Mouse (Mus musculus) brain, embryonic 14.5 days (tissue): ENCODE results near the gene Atg4d.

Experiments used
- CTCF ChIP-seq: fragments of 200-500 bp; IDR thresholded peaks from 2 replicates; pipeline ENCODE4 v1.5.1; 2012; ENCODE audit warnings: inconsistent platforms, mild to moderate bottlenecking, moderate library complexity, borderline replicate concordance; ENCODE audit not compliant: insufficient read depth, insufficient read length; ENCODE audit errors: extremely low read depth
- POLR2A ChIP-seq: fragments of 200-500 bp; IDR thresholded peaks from 2 replicates; pipeline ENCODE4 v1.6.1; 2012; ENCODE audit warnings: mild to moderate bottlenecking, inconsistent platforms, borderline replicate concordance; ENCODE audit not compliant: poor library complexity, insufficient read depth, insufficient read length, severe bottlenecking; ENCODE audit errors: extremely low read depth

DNA sequence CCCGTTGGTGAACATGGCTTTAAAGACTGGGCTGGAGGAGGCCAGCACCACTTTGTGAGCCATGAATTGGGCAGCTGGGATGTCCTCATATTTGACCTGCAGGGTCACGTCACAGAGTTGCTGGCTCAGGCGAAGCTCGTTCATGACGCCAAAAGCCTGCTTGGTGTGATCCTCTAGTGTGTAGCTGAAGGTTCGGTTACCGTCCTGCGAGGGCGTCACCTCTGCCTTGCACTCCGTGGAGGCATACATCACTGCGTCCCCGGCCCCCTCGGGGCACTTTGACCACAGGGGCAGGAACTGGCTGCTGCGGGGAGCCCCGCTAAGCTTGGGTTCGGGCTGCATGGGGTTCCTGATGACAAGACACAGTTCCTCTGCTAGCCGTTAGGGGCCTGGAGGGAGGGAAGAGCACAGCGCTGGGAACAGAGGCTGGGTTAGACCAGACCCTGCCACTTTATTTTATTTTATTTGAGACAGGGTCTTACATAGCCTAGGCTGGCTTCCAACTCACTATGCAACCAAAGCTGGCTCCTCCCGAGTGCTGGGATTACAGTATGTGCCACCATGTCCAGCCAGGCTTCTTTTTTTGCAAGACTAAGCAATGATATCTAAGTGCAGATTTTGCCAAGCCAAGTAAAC is 27.6 kb upstream of the Atg4d start:
- TF ChIP-seq POLR2A (no peak), CTCF (peak; percentile 53)
